Mouse (Mus musculus): ENCODE results near the gene Plod1.

Gene Plod1

DNA sequence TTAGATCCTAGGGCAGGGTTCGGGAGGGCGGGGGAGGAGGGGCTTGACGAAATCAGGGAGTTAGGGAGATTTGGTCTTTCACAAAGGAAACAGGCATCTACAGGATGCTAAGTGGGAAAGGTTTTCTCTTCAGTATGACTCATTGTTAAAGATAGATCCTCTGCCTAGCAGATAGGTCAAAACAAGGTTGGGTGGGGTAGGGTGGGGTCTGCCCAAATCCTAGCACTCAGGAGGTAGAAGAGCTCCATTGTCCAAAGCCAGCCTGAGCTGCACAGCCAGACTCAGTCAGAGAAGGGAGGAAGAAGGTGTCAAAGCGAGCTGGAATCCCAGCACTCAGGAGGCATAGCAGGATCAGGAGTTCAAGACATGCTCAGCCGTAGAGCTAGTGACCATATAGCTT lies 919 bp upstream of the Plod1 start:
- no peak for DNase-seq (ENCODE audit: low spot score)

DNA sequence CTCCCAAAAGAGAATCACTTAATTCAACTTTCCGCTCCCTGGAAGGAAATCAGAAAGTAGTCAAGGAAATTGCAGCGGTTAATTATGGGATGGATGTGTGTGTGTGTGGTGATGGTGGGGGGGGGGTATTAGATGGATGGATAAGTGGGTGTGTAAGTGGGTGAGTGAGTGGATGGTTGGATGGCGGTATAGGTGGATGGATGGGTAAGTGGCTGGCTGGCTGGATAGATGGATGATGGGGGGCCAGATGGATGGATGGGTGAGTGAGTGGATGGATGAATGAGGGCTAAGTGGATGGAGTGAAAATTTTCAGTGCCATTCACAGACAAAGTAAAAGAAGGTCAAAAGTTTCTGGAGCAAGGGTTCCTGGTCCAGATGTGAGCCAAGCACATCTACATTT lies 454 bp upstream of the Plod1 start:
- no peak for DNase-seq (ENCODE audit: low spot score)

DNA sequence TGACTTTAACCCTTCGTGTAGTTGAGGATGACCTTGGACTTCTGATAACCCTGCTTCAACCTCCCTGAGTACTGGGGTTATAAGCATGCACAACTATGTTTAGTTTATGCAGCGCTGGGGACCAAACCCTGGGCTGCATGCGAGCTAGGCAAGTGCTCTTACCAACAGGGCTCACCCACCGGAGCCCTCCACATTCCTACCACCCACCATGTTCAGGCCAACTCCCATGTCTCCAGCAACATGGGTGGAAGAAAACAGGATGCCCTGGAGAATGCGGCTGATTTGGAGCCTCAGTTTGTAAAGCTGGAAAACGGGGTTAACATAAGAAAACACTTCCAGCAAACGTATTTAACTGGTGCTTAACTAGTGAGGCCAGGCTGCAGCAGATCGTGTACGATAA lies 663 bp downstream of the Plod1 start:
- no peak for DNase-seq (ENCODE audit: low spot score)

DNA sequence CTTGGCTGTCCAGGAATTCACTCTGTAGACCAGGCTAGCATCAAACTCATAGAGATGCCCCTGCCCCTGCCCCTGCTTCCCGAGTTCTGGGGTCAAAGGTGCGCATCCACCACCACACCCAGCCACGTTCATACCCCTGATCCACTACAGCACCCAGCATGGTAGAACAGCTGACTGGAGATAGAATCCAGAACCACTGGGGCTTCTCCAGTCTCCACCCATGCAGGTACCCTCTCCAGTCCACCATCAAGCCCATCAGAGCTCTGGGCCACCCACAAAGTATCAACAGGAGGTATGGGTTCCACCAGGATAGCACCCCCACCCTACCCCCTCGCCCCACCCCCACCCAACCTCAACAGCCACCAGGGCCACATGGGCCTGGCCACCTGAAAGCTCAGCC lies 2.0 kb downstream of the Plod1 start:
- no peak for DNase-seq (ENCODE audit: low spot score)

DNA sequence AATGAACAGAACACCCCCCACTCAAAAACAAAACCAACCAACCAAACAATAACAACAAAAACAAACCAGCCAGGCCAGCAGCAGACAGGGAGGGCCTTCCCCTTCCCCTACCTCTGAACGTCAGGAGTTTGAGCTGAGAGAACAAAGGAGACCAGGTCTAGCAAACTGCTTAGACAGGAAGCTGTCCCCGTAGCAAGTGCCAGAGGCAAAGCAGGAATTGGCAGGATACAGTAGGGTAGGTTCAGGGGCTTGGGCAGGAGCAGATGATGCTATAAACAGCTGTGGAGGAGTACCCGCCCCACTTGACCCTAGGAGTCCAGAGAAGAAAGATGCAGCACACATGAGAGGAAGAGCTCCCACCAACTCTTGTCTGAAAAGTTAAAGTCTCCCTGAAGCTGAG lies 2.4 kb downstream of the Plod1 start:
- no peak for DNase-seq (ENCODE audit: low spot score)

DNA sequence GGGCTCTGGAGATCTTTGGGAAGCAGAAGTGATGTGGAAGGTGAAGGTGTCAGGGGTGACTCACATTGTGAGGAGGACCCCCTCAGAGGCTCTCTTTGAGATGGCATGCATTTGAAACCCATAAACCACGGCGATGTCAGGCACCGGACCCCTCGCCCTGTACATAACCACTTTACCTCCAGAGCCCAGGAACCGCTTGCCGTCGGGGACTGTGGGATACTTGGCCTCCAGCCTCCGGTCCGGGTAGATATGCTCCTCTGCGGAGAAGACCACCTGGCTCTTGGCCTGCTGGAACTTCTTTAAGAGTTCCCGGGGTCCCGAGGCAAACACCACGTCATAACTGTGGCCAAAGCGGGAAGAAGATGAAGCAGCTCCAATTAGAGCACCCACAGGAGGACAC lies 5.6 kb downstream of the Plod1 start:
- no peak for DNase-seq (ENCODE audit: low spot score)

DNA sequence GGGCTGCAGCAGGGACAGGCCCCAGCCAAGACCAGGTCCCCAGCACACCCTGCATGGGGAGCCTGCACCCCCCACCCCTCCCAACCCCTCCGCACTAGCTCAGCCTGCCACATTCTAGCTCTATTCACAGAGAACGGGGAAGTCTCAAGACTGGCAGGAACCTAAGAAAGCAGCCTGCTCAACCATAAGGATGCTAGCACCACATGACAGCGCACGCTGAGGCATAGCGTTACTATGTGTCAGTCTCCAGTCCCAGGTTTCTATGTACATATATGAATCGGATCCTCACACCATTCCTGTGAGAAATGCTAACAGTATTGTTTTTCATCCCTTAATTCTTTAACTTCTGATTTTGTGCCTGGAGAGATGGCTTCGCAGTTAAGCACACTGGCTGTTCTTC lies 8.0 kb downstream of the Plod1 start:
- no peak for DNase-seq (ENCODE audit: low spot score)

DNA sequence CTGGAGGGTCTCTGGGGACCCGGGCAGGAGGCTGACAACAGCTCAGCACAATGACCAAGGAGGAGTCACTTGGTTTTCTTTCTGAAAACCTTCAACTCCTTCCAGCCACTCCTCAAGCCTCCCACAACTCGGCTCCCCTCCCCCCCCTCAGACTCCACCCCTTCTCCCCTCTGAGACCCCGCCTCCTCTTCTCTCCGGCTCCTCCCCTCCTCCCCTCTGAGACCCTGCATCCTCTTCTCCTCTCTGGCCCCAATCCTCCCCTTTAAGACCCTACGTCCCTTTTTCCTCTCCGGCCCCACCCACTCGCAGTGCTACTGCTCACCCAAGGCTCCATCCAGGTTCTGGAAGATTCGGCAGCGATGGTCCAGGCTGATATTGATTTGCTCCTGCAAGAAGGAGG lies 8.4 kb downstream of the Plod1 start:
- DNase-seq (ENCODE audit: low spot score): no peak

DNA sequence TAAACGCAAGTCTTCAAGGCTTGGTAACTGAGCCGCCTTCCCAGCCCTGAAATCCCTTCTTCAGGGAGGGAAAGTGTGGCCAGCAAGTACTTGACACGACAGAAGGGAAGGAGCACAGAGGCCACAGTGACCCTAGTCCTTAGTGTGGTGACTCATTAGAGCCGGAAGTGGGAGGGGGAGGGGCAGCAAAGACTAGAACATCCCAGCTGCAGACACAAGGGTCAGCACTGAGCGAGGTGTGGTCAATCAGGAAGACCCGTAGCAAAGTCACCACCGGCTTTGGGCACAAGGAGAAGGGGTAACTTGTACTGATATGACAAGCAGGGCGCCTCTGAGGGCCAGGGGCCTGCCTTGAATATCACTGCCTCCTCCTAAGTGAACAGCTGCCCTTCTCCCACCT lies 8.9 kb downstream of the Plod1 start:
- no peak for DNase-seq (ENCODE audit: low spot score)

DNA sequence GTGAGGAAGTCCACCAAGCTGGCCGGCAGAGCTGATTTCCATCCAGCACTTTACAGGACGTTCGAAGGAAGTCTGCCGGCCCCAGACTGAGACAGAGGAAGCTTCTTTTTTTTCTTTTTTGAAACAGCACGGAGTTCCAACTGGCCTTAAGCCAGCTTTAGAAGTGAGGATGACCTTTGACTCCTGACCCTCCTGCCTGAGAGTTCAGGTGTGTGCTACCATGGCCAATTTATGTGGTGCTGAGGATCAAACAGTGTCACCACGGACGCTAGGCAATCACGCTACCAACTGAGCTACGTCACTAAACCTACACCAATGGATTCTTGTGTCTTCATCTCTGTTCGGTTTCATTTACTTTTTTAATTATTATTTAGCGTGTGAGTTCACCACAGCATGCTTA lies 14.2 kb downstream of the Plod1 start:
- DNase-seq (ENCODE audit: low spot score): no peak

DNA sequence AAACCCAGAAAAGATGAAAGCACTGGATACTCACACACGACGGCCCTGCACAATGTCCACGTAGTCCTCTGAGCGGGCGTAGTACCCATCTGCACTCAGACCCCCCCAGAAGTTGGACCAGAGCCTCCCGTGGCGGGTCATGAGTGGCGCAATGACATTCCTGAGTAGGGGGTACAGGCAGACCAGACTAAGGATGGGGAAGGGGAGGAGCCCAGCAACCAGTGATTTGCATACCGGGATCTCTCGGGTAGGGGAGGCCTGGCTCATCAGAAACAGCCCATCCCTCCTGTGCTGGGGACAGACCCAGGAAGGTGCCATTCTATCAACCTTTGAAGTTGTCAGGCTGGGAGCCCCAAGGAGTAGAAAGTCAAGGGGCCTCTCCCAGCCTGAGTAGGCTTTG lies 15.6 kb downstream of the Plod1 start:
- DNase-seq (ENCODE audit: low spot score): no peak

DNA sequence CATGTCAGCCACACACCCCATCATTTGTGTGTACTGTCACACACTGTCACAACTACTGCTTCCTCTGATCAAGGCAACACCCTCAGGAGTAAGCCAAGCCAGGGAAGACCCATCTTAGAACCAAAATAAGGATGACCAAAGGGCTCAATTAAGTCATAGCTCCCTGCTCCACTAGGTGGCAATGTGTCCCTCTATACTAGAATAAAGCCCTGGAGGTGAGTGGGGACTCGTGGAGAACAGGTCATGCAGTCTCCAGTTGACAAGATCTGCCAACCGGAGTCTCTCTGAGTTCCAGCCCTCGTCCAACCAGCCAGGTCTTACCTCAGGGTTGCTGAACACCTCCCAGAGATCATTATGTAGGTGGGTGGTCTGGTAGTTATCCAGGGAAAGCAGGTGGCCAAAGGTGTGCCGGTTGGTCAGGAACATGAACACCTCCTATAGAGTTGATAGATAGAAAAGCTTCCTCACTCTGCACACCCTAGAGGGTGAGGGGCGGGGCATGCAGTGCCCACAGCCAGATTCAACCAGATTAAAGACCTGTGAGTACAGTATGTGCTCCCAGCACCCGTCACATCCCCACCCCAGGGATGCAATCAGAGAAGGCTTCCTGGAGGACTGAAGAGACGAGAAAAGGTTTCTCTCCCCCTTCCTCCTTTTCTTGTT lies 18.0 kb downstream of the Plod1 start:
- peak; percentile 47 for DNase-seq (ENCODE audit: low spot score)

DNA sequence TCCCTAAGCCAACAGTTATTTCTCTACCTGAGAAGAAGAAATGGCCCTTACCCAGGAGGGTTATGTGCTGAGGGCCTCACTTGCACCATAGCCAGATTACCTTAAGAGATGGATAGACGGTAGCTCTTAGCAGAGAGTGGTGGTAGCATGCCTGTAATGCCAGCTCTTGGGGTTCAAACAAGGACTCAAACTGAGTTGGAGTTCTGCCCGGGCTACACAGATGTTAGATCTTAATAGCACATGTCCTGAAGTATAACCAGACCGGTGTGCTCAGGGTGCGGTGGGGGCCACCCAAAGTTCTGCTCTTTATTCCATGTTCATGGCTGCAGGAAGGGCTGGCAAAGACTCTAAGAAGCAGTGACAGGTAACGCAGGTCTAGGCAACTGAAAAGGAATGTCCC lies 27.1 kb downstream of the Plod1 start:
- DNase-seq (ENCODE audit: low spot score): no peak

DNA sequence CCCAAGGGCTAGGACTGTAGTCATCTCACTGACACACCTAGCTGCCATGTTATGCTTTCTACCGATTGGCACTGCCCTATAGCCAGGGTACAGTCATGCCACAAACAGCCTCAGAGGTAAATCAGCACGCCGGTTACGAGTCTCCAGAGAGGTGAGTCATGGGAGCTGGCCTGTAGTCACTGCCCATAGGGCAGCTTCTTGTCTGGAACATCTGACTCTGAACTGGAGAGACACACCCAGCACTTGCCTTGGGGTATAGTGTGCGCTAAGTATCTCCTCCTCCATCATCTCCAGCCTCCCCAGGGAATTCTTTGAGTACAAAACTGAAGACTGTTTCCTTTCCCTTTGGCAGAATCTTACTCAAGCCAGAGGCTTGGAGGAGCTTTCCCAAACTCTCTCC lies 30.3 kb downstream of the Plod1 start:
- DNase-seq (ENCODE audit: low spot score): no peak

DNA sequence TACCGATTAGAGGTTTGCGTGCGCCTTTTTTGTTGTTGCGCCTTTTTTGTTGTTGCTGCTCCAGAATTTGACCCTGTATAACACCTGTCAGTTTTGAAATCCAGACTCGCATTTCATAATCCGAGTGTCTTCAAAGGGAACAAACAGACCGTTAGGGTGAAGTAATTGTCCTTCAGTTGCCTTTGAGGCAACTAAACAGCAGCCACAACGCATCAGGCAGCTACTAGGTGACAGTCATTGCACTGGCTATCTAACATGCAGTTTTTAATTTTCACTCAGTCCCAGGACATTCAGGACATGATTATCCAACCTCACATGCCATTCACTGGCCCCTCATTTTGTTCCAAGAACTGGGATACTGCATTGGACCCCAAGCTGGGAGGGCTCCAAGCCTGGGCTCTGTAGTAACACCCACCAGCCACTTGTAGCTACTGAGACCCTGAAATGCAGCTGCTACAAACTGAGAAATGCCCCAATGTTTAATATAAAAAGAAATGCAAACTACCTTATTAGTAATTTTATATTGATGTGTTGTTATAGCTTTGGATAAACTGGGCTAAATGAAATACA lies 31.4 kb downstream of the Plod1 start:
- no peak for DNase-seq (ENCODE audit: low spot score)

DNA sequence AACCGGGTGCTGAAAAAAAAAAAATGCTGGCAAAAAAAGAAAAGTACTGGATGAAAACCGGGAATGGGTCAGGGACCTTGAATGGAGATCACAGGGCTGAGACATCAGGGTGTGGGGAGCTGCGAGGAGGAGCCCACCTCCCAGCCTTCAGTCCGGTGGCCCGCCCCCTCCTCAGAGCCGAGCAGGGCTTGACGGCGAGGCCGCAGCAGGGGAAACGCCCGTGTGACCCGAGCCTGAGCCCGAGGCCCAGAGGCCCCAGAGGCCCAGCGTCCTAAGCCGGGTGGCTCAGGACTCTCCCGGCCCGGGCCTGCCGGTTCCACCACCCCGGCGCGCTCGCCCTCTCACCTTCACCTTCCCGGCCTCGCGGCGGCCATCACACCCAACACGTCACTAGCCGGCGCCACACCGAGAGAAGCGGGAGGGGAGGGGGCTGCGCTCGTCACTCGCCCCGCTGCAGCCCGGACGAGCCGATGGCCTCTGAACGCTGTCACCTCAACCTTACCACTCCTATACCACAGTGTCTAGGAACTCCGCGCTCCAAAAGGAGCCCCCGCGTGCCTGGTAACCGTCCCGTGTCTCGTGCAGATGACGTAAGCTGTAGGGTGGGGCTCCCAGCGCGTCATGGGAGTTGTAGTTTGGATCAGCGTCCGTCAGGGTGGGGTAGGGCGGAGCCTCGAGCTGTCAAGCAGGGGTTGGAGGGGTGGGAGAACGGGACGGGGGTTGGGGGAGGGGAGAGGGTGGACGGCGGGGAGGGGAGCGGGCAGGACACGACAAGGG lies 32.1 kb downstream of the Plod1 start, which contains the start of gene Mfn2:
Gene Mfn2 (minus strand): TSS at position 392 of the 777 bp plus-strand sequence.
- peak; percentile 78 for DNase-seq (ENCODE audit: low spot score)

DNA sequence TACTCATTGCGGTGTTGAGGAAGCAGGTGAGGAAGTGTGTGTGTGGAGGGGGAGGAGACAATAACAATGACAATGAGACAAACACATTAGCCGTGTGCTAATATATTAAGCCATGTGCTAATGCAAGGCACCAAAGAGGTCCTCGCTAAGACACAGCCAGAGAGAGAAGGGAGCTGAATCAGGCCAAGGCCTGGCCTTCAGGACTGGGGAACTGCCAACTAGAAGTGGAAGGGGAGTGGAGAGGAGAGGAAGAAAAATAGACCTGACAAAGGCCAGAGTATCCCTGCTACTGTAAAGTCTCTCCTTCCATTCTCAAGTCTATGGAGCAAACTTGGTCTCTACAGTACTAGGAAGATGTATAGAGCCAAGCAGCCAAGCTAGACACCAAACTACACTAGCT lies 33.0 kb downstream of the Plod1 start:
- DNase-seq (ENCODE audit: low spot score): no peak

DNA sequence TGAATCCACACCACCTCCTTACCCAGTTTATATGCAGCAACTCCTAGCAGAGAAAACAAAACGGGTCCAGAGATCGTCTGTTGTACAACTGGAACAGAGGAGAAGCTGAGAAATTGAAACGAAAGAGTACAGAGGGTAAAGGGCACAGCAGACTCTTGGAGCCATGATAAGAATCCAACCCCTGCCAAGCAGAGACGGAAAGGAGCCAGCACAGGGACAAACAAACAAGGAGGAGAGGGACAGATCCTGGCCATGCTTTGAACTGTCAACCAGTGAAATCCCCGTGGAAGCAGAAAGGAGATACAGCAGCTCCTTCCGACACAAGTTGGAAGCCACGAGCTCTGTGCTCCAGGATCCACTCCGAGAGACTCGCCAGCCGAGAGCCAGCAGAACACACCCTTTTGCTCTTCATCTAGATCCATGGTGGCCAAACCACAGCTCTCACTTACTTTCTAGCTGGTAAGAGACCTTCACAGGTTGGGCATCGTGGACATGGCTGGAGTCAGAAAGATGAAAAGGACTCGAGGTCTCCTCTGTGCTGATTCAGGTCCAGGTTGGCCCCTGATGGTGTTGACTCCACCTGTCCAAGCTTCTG lies 33.6 kb downstream of the Plod1 start:
- no peak for DNase-seq (ENCODE audit: low spot score)

DNA sequence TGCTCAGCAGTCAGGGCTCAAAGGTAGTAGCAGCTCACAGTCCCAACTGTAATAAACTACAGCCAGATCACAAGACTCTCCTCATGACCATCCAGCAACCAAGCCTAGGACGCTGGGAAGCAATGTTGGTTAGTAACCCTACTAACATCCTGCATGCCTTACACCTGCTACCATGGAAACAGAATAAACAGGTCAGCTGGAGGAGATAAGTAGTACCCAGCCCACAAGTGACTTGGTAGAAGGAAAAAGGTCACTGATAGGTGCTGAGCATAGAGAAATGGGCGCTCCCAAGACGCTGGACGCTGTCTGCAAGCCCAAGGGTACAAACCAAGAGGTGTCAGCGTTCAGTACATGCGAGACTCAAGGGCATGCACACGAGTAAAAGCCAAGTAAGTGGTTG lies 36.1 kb downstream of the Plod1 start:
- DNase-seq (ENCODE audit: low spot score): no peak

DNA sequence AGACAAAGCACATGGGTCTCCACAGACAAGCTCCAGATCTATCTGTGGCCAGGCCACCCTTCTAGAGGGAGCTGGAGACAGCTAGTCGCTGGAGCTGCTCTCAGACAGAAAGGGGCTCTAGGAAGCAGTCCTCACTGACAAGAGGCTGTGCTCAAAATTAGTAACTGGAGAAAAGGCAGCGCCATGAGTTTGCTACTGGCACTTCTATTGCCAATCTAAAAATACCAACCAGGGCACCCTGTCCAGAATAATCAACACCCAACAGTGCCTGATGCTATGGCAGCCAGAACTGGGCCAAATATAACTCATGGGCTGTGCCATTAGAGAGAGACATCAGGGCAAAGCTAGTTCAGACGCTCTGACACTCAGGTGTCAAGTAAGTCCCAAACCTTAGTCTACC lies 39.2 kb downstream of the Plod1 start:
- DNase-seq (ENCODE audit: low spot score): no peak

DNA sequence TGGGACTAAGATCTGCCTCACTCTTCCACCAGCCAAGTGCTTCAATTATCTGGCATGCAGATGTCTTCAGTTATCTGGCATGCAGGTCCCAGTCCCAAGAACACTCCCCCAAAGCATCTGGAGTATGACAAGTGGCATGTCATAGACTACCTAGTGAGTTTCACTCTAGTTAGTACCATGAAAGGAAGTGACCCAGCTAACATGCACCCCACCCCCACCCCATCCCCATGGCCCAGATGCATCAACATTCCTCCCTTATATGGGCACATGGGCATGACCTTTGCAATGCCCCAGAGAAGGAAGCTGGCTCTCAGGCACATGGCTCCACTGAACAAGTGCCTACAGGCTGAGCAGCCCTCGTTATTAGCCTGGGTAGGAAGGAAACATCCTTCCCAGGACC lies 40.2 kb downstream of the Plod1 start:
- DNase-seq (ENCODE audit: low spot score): no peak

DNA sequence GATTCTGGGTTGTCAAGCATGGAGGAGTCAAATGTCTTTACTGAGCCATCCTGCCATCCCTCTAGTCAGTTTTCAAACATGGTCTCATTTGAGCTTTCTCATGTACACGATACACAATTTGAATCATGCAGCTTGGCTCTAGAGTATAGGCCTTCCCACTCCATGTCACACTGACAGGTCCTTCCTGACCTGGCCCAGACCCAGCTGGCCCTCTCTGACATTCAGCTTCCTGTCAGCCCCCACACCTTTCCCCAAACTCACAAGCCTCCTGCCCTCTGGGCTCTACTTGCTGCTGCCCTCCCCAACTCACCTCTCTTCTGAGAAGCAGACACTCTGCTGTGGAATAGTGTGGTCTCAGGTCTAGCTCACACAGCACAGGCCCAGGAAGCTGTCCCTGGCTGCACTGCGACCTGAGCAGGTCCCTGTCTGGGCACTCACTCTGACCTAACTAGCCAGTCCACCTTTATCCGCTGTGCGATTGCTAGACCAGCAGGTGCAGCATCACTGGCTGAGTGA lies 40.7 kb downstream of the Plod1 start:
- no peak for DNase-seq (ENCODE audit: low spot score)

DNA sequence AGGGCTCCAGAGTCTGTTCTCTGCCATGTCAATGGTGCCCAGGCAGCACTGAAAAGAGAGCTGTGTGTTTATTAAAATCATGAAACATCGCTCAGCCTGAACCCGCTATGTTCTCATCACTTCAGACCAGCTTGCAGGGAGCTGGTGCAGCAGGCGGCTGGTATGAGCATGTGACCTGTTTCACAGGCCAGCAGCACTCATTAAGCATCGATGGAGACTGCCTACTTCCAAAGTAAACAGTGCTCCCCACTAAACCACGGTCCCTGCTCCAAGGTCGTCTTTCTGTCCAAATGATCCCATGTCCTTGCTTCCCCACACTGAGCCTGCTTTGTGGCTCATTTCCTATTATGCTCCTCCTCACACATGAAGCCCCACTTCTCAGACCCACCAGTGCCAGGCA lies 46.2 kb downstream of the Plod1 start:
- DNase-seq (ENCODE audit: low spot score): no peak

Data from ovary, postnatal 14 days (tissue).